Mouse (Mus musculus): ENCODE data around the gene Cmya5. TPM values are rescaled to one million over a fixed set of nuclear protein-coding genes. Genes with fewer than 3 reads are reported as not detected.

Cmya5 gene
- polyA plus RNA-seq, 1 experiment, result under 0.01 TPM

DNA sequence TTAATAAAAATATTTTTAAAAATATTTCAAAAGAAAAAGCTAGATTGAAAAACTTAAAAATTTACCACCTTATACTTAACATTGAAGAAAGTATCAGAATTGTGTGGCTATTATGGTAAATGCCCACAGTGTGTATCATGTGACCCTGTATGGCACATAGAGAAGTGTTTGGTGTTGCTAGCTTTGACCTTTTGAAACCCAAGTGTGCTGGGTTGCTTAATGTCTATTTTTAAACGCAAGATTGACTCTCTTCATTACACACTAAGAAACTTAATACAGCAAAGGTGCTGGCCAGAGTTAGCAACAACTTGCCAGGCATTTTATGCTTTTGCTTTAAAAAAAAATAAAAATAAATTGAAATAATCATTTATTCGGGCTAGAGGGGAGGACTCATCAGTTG lies 9.0 kb downstream of the Cmya5 start:
- H3K27me3 ChIP-seq (ENCODE audit: control insufficient read depth, insufficient read depth, insufficient read length), result no peaks in the 10 kb centered on the region
- TF ChIP-seq CTCF (IDR thresholded peaks at IDR 0.05; ENCODE audit: control insufficient read depth, insufficient read depth, insufficient read length) (no peak), FOSL1 (IDR thresholded peaks at IDR 0.05; ENCODE audit: insufficient read depth, low read length, poor library complexity, severe bottlenecking) (no peak), CEBPB (IDR thresholded peaks at IDR 0.05; ENCODE audit: low read depth) (no peak), MYOG (IDR thresholded peaks at IDR 0.05; ENCODE audit: control insufficient read depth, extremely low read depth, insufficient read length) (no peak), USF1 (IDR thresholded peaks at IDR 0.05; ENCODE audit: low read depth) (no peak), MYOD1 (IDR thresholded peaks at IDR 0.05; ENCODE audit: control insufficient read depth, insufficient read length, low read depth) (no peak), MAX (IDR thresholded peaks at IDR 0.05) (no peak)
- no peak overlapping the region for H3K4me3 ChIP-seq (ENCODE audit: insufficient read depth, poor library complexity, severe bottlenecking)
- H3ac ChIP-seq (ENCODE audit: control insufficient read depth, insufficient read length, low read depth), result no peak overlapping the region
- no peaks in the 10 kb centered on the region for H3K79me3 ChIP-seq (ENCODE audit: low read depth)
- H3K36me3 ChIP-seq (ENCODE audit: control insufficient read depth, insufficient read depth), result no peaks in the 10 kb centered on the region
- H3K79me2 ChIP-seq (ENCODE audit: control insufficient read depth, insufficient read depth), result no peaks in the 10 kb centered on the region

- TF ChIP-seq MYOG (IDR thresholded peaks at IDR 0.05; ENCODE audit: control insufficient read depth, extremely low read depth, insufficient read length) (no peak), MAX (IDR thresholded peaks at IDR 0.05) (no peak), CTCF (IDR thresholded peaks at IDR 0.05; ENCODE audit: control insufficient read depth, insufficient read depth, insufficient read length) (no peak), FOSL1 (IDR thresholded peaks at IDR 0.05; ENCODE audit: insufficient read depth, low read length, poor library complexity, severe bottlenecking) (no peak), USF1 (IDR thresholded peaks at IDR 0.05; ENCODE audit: low read depth) (no peak), MYOD1 (IDR thresholded peaks at IDR 0.05; ENCODE audit: control insufficient read depth, insufficient read length, low read depth) (no peak), CEBPB (IDR thresholded peaks at IDR 0.05; ENCODE audit: low read depth) (no peak)
- H3K4me3 ChIP-seq (ENCODE audit: insufficient read depth, poor library complexity, severe bottlenecking), result no peak overlapping the region
- no peak overlapping the region for H3ac ChIP-seq (ENCODE audit: control insufficient read depth, insufficient read length, low read depth)
- no peaks in the 10 kb centered on the region for H3K79me3 ChIP-seq (ENCODE audit: low read depth)
- H3K27me3 ChIP-seq (ENCODE audit: control insufficient read depth, insufficient read depth, insufficient read length), result no peaks in the 10 kb centered on the region
- no peaks in the 10 kb centered on the region for H3K79me2 ChIP-seq (ENCODE audit: control insufficient read depth, insufficient read depth)
- no peaks in the 10 kb centered on the region for H3K36me3 ChIP-seq (ENCODE audit: control insufficient read depth, insufficient read depth)
Measured at GRCm38 (mm10) chr13:93130674-93131073, 13.8 kb downstream of the Cmya5 start.

- Histone ChIP-seq H3K79me3 (ENCODE audit: low read depth) (no peaks in the 10 kb centered on the region), H3K36me3 (ENCODE audit: control insufficient read depth, insufficient read depth) (no peaks in the 10 kb centered on the region), H3K4me3 (ENCODE audit: insufficient read depth, poor library complexity, severe bottlenecking) (no peak overlapping the region), H3K27me3 (ENCODE audit: control insufficient read depth, insufficient read depth, insufficient read length) (no peaks in the 10 kb centered on the region), H3K79me2 (ENCODE audit: control insufficient read depth, insufficient read depth) (no peaks in the 10 kb centered on the region), H3ac (ENCODE audit: control insufficient read depth, insufficient read length, low read depth) (no peak overlapping the region)
- TF ChIP-seq USF1 (IDR thresholded peaks at IDR 0.05; ENCODE audit: low read depth), result no peak
- no peak for TF ChIP-seq CTCF (IDR thresholded peaks at IDR 0.05; ENCODE audit: control insufficient read depth, insufficient read depth, insufficient read length)
Measured at GRCm38 (mm10) chr13:93128961-93129360, 15.6 kb downstream of the Cmya5 start.

DNA sequence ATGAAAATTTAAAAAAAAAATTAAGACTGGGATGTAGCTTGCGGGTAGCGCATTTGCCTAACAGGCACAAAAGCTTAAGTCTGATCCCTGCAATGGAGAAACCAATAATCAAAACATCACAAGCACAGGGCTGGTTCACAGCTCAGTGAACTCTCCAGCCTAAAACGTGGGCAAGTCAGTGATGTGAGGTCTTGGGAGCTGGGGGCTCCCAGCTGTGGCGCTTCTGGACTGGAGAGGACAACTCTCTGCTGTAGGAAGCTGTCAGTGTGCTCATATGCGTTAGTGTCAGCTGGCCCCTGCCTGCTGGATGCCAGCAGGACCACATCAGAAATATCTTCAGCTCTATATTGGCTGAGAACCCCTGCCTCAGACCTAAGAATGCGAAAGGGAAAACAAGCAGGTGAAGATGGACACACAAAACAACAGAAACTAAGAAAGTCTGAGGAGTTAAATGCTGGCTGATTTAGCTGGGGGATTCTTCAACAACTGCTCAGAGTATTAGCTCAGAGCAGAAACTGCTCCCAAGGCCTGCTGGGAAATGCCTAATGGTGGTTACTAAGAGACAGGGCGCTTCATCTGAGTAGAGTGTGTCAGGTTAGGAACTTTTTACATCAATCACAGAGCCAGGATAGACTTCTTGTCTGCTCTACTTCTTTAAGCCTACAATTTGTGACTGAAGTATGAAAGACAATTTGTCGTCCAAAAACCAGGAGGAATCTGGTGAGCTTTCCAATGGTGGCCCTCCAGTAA lies 16.2 kb downstream of the Cmya5 start:
- H3K79me3 ChIP-seq (ENCODE audit: low read depth), result no peaks in the 10 kb centered on the region
- TF ChIP-seq CTCF (IDR thresholded peaks at IDR 0.05; ENCODE audit: control insufficient read depth, insufficient read depth, insufficient read length) (no peak), MYOD1 (IDR thresholded peaks at IDR 0.05; ENCODE audit: control insufficient read depth, insufficient read length, low read depth) (no peak), MAX (IDR thresholded peaks at IDR 0.05) (no peak), CEBPB (IDR thresholded peaks at IDR 0.05; ENCODE audit: low read depth) (no peak), MYOG (IDR thresholded peaks at IDR 0.05; ENCODE audit: control insufficient read depth, extremely low read depth, insufficient read length) (no peak), FOSL1 (IDR thresholded peaks at IDR 0.05; ENCODE audit: insufficient read depth, low read length, poor library complexity, severe bottlenecking) (no peak), USF1 (IDR thresholded peaks at IDR 0.05; ENCODE audit: low read depth) (no peak)
- H3K36me3 ChIP-seq (ENCODE audit: control insufficient read depth, insufficient read depth), result no peaks in the 10 kb centered on the region
- no peak overlapping the region for H3K4me3 ChIP-seq (ENCODE audit: insufficient read depth, poor library complexity, severe bottlenecking)
- no peaks in the 10 kb centered on the region for H3K27me3 ChIP-seq (ENCODE audit: control insufficient read depth, insufficient read depth, insufficient read length)
- no peak overlapping the region for H3ac ChIP-seq (ENCODE audit: control insufficient read depth, insufficient read length, low read depth)
- no peaks in the 10 kb centered on the region for H3K79me2 ChIP-seq (ENCODE audit: control insufficient read depth, insufficient read depth)

DNA sequence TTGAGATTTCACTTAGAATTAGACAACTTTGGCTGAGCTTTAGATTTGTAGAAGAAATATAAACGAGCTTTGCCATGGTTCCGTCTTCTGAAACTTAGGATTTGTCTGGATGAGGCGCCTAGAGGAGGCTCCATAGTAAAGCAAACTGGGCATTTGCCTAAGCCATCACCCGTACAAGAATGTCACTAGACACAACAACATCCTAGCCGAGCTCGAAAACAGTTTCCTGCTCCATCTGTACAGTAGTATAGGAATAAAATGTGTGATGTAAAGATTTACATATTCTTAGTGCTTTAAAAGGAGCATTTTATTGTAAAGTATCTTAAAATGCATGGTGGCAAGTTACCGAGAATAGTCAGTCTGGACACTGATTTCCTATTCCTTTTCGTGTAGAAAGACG lies 22.2 kb downstream of the Cmya5 start:
- Histone ChIP-seq H3K36me3 (ENCODE audit: control insufficient read depth, insufficient read depth) (no peaks in the 10 kb centered on the region), H3K79me2 (ENCODE audit: control insufficient read depth, insufficient read depth) (no peaks in the 10 kb centered on the region), H3K27me3 (ENCODE audit: control insufficient read depth, insufficient read depth, insufficient read length) (no peaks in the 10 kb centered on the region), H3K4me3 (ENCODE audit: insufficient read depth, poor library complexity, severe bottlenecking) (no peak overlapping the region), H3K79me3 (ENCODE audit: low read depth) (no peaks in the 10 kb centered on the region), H3ac (ENCODE audit: control insufficient read depth, insufficient read length, low read depth) (no peak overlapping the region)
- TF ChIP-seq MAX (IDR thresholded peaks at IDR 0.05) (no peak), FOSL1 (IDR thresholded peaks at IDR 0.05; ENCODE audit: insufficient read depth, low read length, poor library complexity, severe bottlenecking) (no peak), MYOD1 (IDR thresholded peaks at IDR 0.05; ENCODE audit: control insufficient read depth, insufficient read length, low read depth) (no peak), USF1 (IDR thresholded peaks at IDR 0.05; ENCODE audit: low read depth) (no peak), MYOG (IDR thresholded peaks at IDR 0.05; ENCODE audit: control insufficient read depth, extremely low read depth, insufficient read length) (no peak), CEBPB (IDR thresholded peaks at IDR 0.05; ENCODE audit: low read depth) (no peak), CTCF (IDR thresholded peaks at IDR 0.05; ENCODE audit: control insufficient read depth, insufficient read depth, insufficient read length) (no peak)

GRCm38 (mm10) chr13:93117241-93117640 lies 27.3 kb downstream of the Cmya5 start:
- Histone ChIP-seq H3K79me3 (ENCODE audit: low read depth) (no peaks in the 10 kb centered on the region), H3K36me3 (ENCODE audit: control insufficient read depth, insufficient read depth) (no peaks in the 10 kb centered on the region), H3K4me3 (ENCODE audit: insufficient read depth, poor library complexity, severe bottlenecking) (no peak overlapping the region), H3K79me2 (ENCODE audit: control insufficient read depth, insufficient read depth) (no peaks in the 10 kb centered on the region), H3ac (ENCODE audit: control insufficient read depth, insufficient read length, low read depth) (no peak overlapping the region), H3K27me3 (ENCODE audit: control insufficient read depth, insufficient read depth, insufficient read length) (no peaks in the 10 kb centered on the region)
- TF ChIP-seq MAX (IDR thresholded peaks at IDR 0.05) (no peak), CEBPB (IDR thresholded peaks at IDR 0.05; ENCODE audit: low read depth) (no peak), USF1 (IDR thresholded peaks at IDR 0.05; ENCODE audit: low read depth) (no peak), MYOD1 (IDR thresholded peaks at IDR 0.05; ENCODE audit: control insufficient read depth, insufficient read length, low read depth) (no peak), MYOG (IDR thresholded peaks at IDR 0.05; ENCODE audit: control insufficient read depth, extremely low read depth, insufficient read length) (no peak), CTCF (IDR thresholded peaks at IDR 0.05; ENCODE audit: control insufficient read depth, insufficient read depth, insufficient read length) (no peak)
